Mouse (Mus musculus) bone marrow, adult 2 months (tissue): ENCODE results near the gene Casz1.

Experiments used
- CTCF ChIP-seq: fragments of 200-500 bp; IDR thresholded peaks from 2 replicates; pipeline ENCODE4 v1.5.1; 2011; ENCODE audit warnings: low read length, control low read depth; ENCODE audit not compliant: control insufficient read depth, insufficient read depth
- POLR2A ChIP-seq: fragments of 200-500 bp; IDR thresholded peaks from 2 replicates; pipeline ENCODE4 v1.6.1; 2011; ENCODE audit warnings: low read depth, mild to moderate bottlenecking, control low read depth, low read length, borderline replicate concordance; ENCODE audit not compliant: control insufficient read depth

DNA sequence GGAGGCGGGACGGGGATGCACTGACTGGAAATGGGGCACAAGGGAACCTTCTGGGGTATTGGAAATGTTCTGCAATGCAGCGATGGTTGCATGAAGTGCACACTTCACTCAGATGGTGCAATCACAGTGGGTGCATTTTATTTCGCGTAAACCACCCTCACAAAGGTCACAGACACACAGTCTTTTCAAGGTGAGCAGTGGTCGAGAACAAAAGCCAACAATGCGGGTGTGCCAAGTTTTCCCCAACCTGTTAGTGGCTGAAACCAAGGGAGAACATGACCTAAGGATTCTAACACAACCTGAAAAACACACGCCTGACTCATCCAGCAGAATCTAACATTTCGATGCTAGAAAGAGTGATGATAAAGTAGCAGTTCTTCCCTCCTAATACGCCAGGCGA, 174.7 kb downstream of the Casz1 start:
- TF ChIP-seq POLR2A (no peak), CTCF (no peak)
